Mouse (Mus musculus) midbrain, postnatal 0 days (tissue): ENCODE measurements around the gene Tmprss2. TPM values are rescaled to one million over a fixed set of nuclear protein-coding genes. Genes with fewer than 3 reads are reported as not detected.

ENCODE experiments used
- ATAC-seq: fragments of 200-750 bp; cut with Nextera tagmentation; 2 replicates; pipeline ENCODE4 v1.8.0; 2017; ENCODE audit warnings: moderate number of reproducible peaks, mild to moderate bottlenecking, moderate TSS enrichment, moderate library complexity; ENCODE audit not compliant: low FRiP score
- DNase-seq: peaks from one replicate; pipeline ENCODE4 v3.0.0-alpha.2; 2015; ENCODE audit warnings: low spot score
- H3K27ac ChIP-seq: fragments of 300-500 bp; sonication (generic); 2 replicates; pipeline ENCODE4 v1.5.1; 2014; ENCODE audit warnings: low read depth, mild to moderate bottlenecking, low read length, mixed read lengths
- H3K27me3 ChIP-seq: fragments of 300-500 bp; sonication (generic); 2 replicates; pipeline ENCODE4 v1.6.1; 2014; ENCODE audit warnings: low read length, control low read depth, mixed read lengths; ENCODE audit not compliant: insufficient read depth
- H3K36me3 ChIP-seq: fragments of 300-500 bp; sonication (generic); 2 replicates; pipeline ENCODE4 v1.6.1; 2014; ENCODE audit warnings: low read length, control low read depth, mixed read lengths; ENCODE audit not compliant: insufficient read depth
- H3K4me1 ChIP-seq: fragments of 300-500 bp; sonication (generic); 2 replicates; pipeline ENCODE4 v1.6.1; 2014; ENCODE audit warnings: mild to moderate bottlenecking, control low read depth, antibody characterized with exemption, low read length, mixed read lengths; ENCODE audit not compliant: insufficient read depth
- H3K4me2 ChIP-seq: fragments of 300-500 bp; sonication (generic); 2 replicates; pipeline ENCODE4 v1.6.1; 2014; ENCODE audit warnings: low read depth, mild to moderate bottlenecking, low read length, mixed read lengths; ENCODE audit not compliant: poor library complexity, severe bottlenecking
- H3K4me3 ChIP-seq: fragments of 300-500 bp; sonication (generic); 2 replicates; pipeline ENCODE4 v1.5.1; 2014; ENCODE audit warnings: low read depth, mild to moderate bottlenecking, low read length, moderate library complexity
- H3K9ac ChIP-seq: fragments of 300-500 bp; sonication (generic); replicated peaks from 2 replicates; pipeline ENCODE4 v1.6.1; 2014; ENCODE audit warnings: mild to moderate bottlenecking, low read length, moderate library complexity, mixed read lengths; ENCODE audit not compliant: poor library complexity, severe bottlenecking
- H3K9me3 ChIP-seq: fragments of 300-500 bp; sonication (generic); 2 replicates; pipeline ENCODE4 v1.6.1; 2016; ENCODE audit warnings: low read length, control low read depth
- CTCF ChIP-seq: IDR thresholded peaks from 2 replicates; pipeline ENCODE4 v1.5.1; 2016; ENCODE audit warnings: antibody characterized with exemption, mild to moderate bottlenecking
- WGBS: fragments of 180-500 bp; shearing (Covaris S2); extraction: QIAGEN DNeasy Blood & Tissue Kit; methylation state at CpG from one replicate; pipeline ENCODE4 v1.1.7; 2014; 5-methylcytosine and 5-hydroxymethylcytosine counted together
- polyA plus RNA-seq: library from polyadenylated mRNA; unstranded; fragments of >200 nt; fragmentation: Nextera tagmentation; extraction: Ambion mirVana; gene quantifications from 2 replicates; pipeline ENCODE4 v1.2.1, GENCODE M21; 2015
- total RNA-seq: library from RNA; depleted of rRNA; stranded (reverse); fragments of >200 nt; gene quantifications from 2 replicates; pipeline ENCODE4 v1.2.3, GENCODE M21; 2014; rRNA removed

Tmprss2 gene
- total RNA-seq (0.22 and 0.24 TPM in 2 replicates), polyA plus RNA-seq (0.09 TPM in 1 of 2 replicates, not detected in the other)

DNA sequence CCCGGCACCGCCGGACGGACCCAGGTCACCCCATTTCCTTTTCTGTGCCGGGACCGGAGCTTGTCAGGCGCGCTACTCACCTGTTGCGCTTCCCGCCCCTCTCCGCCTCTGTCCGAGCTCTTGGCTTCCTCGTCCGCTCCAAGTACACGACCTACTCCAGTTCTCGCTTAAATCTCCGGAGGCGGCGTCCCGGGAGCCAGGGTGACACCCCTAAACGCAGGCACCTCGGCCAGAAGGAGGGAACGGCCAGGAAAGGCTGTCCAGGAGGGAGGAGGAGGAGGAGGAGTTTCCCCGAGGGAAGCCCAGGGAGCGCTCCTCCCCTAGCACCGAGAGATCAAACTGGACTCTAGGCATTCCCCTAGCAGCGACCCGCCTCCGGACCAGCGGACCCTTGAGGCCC is at the start of gene Tmprss2:
Gene Tmprss2, minus strand, starts transcription at position 257 of the 400 bp plus-strand sequence.
- no peak for DNase-seq
- H3K9ac ChIP-seq, result no peak within 1 kb of the TSS
- TF ChIP-seq CTCF, result no peak

GRCm38 (mm10) chr16:97659225-97659658 is 48.2 kb upstream of the Tmprss2 start:
- Histone ChIP-seq H3K27ac (no peak overlapping the region), H3K4me1 (no peaks in the 10 kb centered on the region), H3K36me3 (no peaks in the 10 kb centered on the region), H3K4me3 (no peak overlapping the region), H3K9me3 (no peaks in the 10 kb centered on the region), H3K27me3 (no peaks in the 10 kb centered on the region), H3K4me2 (no peak overlapping the region), H3K9ac (no peak overlapping the region)
- no peak for TF ChIP-seq CTCF
- DNase-seq (no peak), ATAC-seq (peak; percentile 34; the same call in 1 of the 2 replicates)
- WGBS, result 15% methylated on average over 1 of the region's 1 CpGs

More for the DNA sequence above, at the start of gene Tmprss2:
- Histone ChIP-seq H3K27me3 (peaks cover 36% of the 10 kb centered on the region), H3K27ac (no peak within 1 kb of the TSS), H3K4me1 (peaks cover 5% of the 10 kb centered on the region; the same call in 1 of the 2 replicates), H3K4me3 (peak within 1 kb of the TSS; percentile 37), H3K9me3 (no peaks in the 10 kb centered on the region), H3K4me2 (peak within 1 kb of the TSS; percentile 57), H3K36me3 (no peaks in the 10 kb centered on the region)
- no peak for ATAC-seq
- WGBS, result 1% methylated on average over 27 of the region's 30 CpGs

GRCm38 (mm10) chr16:97658481-97658880 is 47.5 kb upstream of the Tmprss2 start:
- Histone ChIP-seq H3K36me3 (no peaks in the 10 kb centered on the region), H3K4me1 (no peaks in the 10 kb centered on the region), H3K27me3 (no peaks in the 10 kb centered on the region), H3K27ac (no peak overlapping the region), H3K4me3 (no peak overlapping the region), H3K9me3 (no peaks in the 10 kb centered on the region), H3K4me2 (no peak overlapping the region), H3K9ac (no peak overlapping the region)
- WGBS, result 44% methylated on average over 6 of the region's 6 CpGs
- TF ChIP-seq CTCF, result no peak
- ATAC-seq (no peak), DNase-seq (no peak)

GRCm38 (mm10) chr16:97655800-97656199 is 44.8 kb upstream of the Tmprss2 start:
- Histone ChIP-seq H3K9ac (no peak overlapping the region), H3K27me3 (no peaks in the 10 kb centered on the region), H3K36me3 (no peaks in the 10 kb centered on the region), H3K4me3 (no peak overlapping the region), H3K4me1 (no peaks in the 10 kb centered on the region), H3K4me2 (no peak overlapping the region), H3K27ac (no peak overlapping the region), H3K9me3 (no peaks in the 10 kb centered on the region)
- no peak for TF ChIP-seq CTCF
- DNase-seq (no peak), ATAC-seq (no peak)
- 76% methylated on average over 2 of the region's 2 CpGs for WGBS

DNA sequence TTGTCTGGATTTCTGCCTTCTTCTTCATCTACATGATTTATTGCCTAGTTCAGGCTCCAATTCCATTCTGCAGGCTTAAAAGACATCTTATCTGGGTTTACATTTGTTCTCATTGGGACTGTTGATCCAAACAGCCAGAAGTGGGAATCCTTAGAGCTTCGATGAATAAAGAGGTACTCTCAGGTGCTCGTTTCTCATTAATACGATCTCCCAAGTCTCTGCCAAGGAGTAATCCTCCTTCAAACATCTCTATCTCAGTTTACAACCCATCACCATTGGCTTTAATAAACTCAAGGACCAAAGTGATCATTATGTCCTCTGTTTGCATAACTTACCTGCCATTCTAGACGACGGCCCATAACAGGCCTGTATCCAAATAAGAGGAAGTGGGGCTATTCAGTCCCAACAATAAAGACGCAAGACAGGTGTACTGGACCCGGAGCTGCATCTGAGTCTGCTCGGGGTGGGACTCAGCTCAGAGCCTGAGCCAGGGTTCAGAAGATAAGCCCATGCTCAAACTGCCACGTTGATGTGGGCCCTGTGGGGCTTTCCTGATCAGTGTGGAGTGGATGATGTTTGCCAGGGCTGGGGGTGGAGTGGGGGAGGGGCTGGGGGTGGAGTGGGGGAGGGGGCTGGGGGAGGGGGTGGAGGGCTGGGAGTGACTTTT is 38.7 kb upstream of the Tmprss2 start:
- Histone ChIP-seq H3K4me2 (no peak overlapping the region), H3K4me3 (no peak overlapping the region), H3K9ac (no peak overlapping the region), H3K27me3 (no peaks in the 10 kb centered on the region), H3K4me1 (no peaks in the 10 kb centered on the region), H3K27ac (no peak overlapping the region), H3K36me3 (no peaks in the 10 kb centered on the region), H3K9me3 (no peaks in the 10 kb centered on the region)
- ATAC-seq (no peak), DNase-seq (no peak)
- WGBS, result 78% methylated on average over 9 of the region's 9 CpGs
- no peak for TF ChIP-seq CTCF

DNA sequence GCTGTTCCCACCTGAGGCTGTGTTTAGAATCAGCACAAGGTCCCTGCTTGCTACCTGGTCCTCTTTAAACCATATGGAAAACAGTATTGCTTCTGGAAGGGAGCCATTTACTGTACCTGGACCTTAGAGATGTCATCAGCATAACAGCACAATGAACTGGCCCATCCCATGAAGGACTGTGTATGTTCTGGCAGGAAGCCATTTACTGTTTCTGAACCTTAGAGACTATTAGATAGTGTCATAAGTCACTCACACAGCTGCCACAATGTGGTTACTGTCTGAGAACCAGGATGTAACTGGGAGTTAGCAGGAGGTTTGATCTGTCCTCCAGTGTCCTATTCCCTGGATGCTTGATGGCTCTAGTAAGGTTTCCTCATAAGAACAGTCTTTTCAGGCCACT is 33.7 kb upstream of the Tmprss2 start:
- H3K9me3 ChIP-seq, result no peaks in the 10 kb centered on the region
- no peak overlapping the region for H3K27ac ChIP-seq
- no peaks in the 10 kb centered on the region for H3K4me1 ChIP-seq
- no peaks in the 10 kb centered on the region for H3K27me3 ChIP-seq
- H3K4me3 ChIP-seq, result no peak overlapping the region
- no peaks in the 10 kb centered on the region for H3K36me3 ChIP-seq
- DNase-seq, result no peak
- H3K9ac ChIP-seq, result no peak overlapping the region
- no peak overlapping the region for H3K4me2 ChIP-seq
- TF ChIP-seq CTCF, result no peak
- no peak for ATAC-seq
